Mouse (Mus musculus): ENCODE data around the gene Bpi. TPM values are rescaled to one million over a fixed set of nuclear protein-coding genes. Genes with fewer than 3 reads are reported as not detected.

The Bpi gene
- total and polyA plus RNA-seq, 3 experiments = 0.17 to 0.81 (median 0.51) TPM

GRCm38 (mm10) chr2:158283136-158283535, 25.2 kb downstream of the Bpi start:
- dilution Hi-C loops (cut with MboI; ENCODE audit: extremely low pct_ligation_motif_present, extremely low pct_unique_long_range_greater_than_20kb, low sequenced_read_pairs) (no loop called here), in situ Hi-C loops (cut with MboI; ENCODE audit: low pct_ligation_motif_present, low pct_unique_long_range_greater_than_20kb, low sequenced_read_pairs) (loop anchor here (5.0 kb wide), 1 partner anchor 59 kb away; no protein-coding TSS in a partner anchor)
- TF ChIP-seq MAZ (IDR thresholded peaks at IDR 0.05; ENCODE audit: low read depth, low read length) (no peak), EP300 (IDR thresholded peaks at IDR 0.05; ENCODE audit: low read length) (no peak), ZMIZ1 (IDR thresholded peaks at IDR 0.05; ENCODE audit: low read depth, low read length) (no peak), TCF12 (IDR thresholded peaks at IDR 0.05; ENCODE audit: low read depth, low read length) (no peak)
- no peak for DNase-seq (ENCODE audit: extremely low read depth)
- no peak overlapping the region for H3K27ac ChIP-seq (ENCODE audit: insufficient read depth, low read depth)
- no peak overlapping the region for H3K4me3 ChIP-seq (replicated peaks in 1 of 3; ENCODE audit: low read depth in 2 of 3, low read length in 2 of 3, poor library complexity in 1 of 3)
- no peak overlapping the region for H3K9ac ChIP-seq (ENCODE audit: insufficient read depth, low read depth)
- H3K79me2 ChIP-seq (replicated peaks; ENCODE audit: control insufficient read depth, extremely low read depth, insufficient read depth, poor library complexity, severe bottlenecking) = no peaks in the 10 kb centered on the region
- no peaks in the 10 kb centered on the region for H3K9me3 ChIP-seq (replicated peaks; ENCODE audit: low read length)
- no peak overlapping the region for H3K4me2 ChIP-seq (ENCODE audit: insufficient read depth, low read depth, poor library complexity, severe bottlenecking)
- H3K4me1 ChIP-seq (ENCODE audit: control insufficient read depth in 1 of 2, insufficient read depth in 2 of 2) = peaks cover 2 to 7% of the 10 kb centered on the region in 2 experiments; a peak in 2 of 4 replicates
- H3K27me3 ChIP-seq (replicated peaks) = peaks cover 20% of the 10 kb centered on the region
- H3K36me3 ChIP-seq (replicated peaks in 1 of 2; ENCODE audit: control insufficient read depth in 1 of 2, insufficient read depth in 1 of 2, low read length in 1 of 2) = no peaks in the 10 kb centered on the region

DNA sequence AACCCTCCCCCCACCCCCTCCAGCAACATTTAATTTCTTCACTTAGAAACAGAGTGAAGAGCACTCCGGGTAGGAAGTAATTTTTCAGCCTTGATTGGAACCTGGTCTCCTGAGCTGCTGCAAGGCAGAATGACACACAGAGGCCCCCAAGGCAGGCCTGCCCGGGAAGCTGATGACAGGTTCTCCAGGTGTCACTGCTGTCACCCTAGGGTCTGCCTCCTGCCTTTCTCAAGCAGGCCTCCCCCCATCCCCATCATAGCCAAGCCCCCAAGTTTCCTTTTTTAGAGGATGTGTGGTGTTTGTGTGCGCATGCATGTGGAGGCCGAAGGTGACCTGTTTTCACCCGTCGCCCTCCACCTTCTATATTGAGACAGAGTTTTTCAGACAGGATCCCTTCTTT, 25.9 kb downstream of the Bpi start:
- Histone ChIP-seq H3K4me3 (replicated peaks in 1 of 3; ENCODE audit: low read depth in 2 of 3, low read length in 2 of 3, poor library complexity in 1 of 3) (no peak overlapping the region), H3K27ac (ENCODE audit: insufficient read depth, low read depth) (no peak overlapping the region), H3K27me3 (replicated peaks) (peaks cover 20% of the 10 kb centered on the region), H3K79me2 (replicated peaks; ENCODE audit: control insufficient read depth, extremely low read depth, insufficient read depth, poor library complexity, severe bottlenecking) (no peaks in the 10 kb centered on the region), H3K4me1 (ENCODE audit: control insufficient read depth in 1 of 2, insufficient read depth in 2 of 2) (peaks cover 2 to 7% of the 10 kb centered on the region in 2 experiments; a peak in 2 of 4 replicates), H3K9ac (ENCODE audit: insufficient read depth, low read depth) (no peak overlapping the region), H3K9me3 (replicated peaks; ENCODE audit: low read length) (no peaks in the 10 kb centered on the region), H3K36me3 (replicated peaks in 1 of 2; ENCODE audit: control insufficient read depth in 1 of 2, insufficient read depth in 1 of 2, low read length in 1 of 2) (no peaks in the 10 kb centered on the region), H3K4me2 (ENCODE audit: insufficient read depth, low read depth, poor library complexity, severe bottlenecking) (no peak overlapping the region)
- in situ Hi-C loops (cut with MboI; ENCODE audit: low pct_ligation_motif_present, low pct_unique_long_range_greater_than_20kb, low sequenced_read_pairs) = loop anchor here (5.0 kb wide), 1 partner anchor 59 kb away; no protein-coding TSS in a partner anchor
- dilution Hi-C loops (cut with MboI; ENCODE audit: extremely low pct_ligation_motif_present, extremely low pct_unique_long_range_greater_than_20kb, low sequenced_read_pairs) = no loop called here
- no peak for TF ChIP-seq ZC3H11A (IDR thresholded peaks at IDR 0.05; ENCODE audit: low read depth, low read length)
- no peak for TF ChIP-seq JUND (conservative IDR thresholded peaks at IDR 0.05; ENCODE audit: low read depth, low read length)
- no peak for TF ChIP-seq ZMIZ1 (IDR thresholded peaks at IDR 0.05; ENCODE audit: low read depth, low read length)
- no peak for TF ChIP-seq POLR2AphosphoS2 (IDR thresholded peaks at IDR 0.05; ENCODE audit: low read depth, low read length)
- TF ChIP-seq BHLHE40 (IDR thresholded peaks at IDR 0.05; ENCODE audit: low read depth, low read length) = no peak
- no peak for TF ChIP-seq IRF4 (IDR thresholded peaks at IDR 0.05; ENCODE audit: low read depth, low read length)
- no peak for TF ChIP-seq ELF1 (IDR thresholded peaks at IDR 0.05; ENCODE audit: low read depth, low read length)
- no peak for TF ChIP-seq HCFC1 (IDR thresholded peaks at IDR 0.05; ENCODE audit: low read depth, low read length)
- TF ChIP-seq GABPA (IDR thresholded peaks at IDR 0.05; ENCODE audit: insufficient replicate concordance, low read depth, low read length) = no peak
- TF ChIP-seq ZKSCAN1 (IDR thresholded peaks at IDR 0.05; ENCODE audit: borderline replicate concordance, low read depth, low read length) = no peak
- TF ChIP-seq SIN3A (IDR thresholded peaks at IDR 0.05; ENCODE audit: low read length) = no peak
- no peak for TF ChIP-seq ZNF384 (IDR thresholded peaks at IDR 0.05; ENCODE audit: low read depth, low read length)
- no peak for DNase-seq (ENCODE audit: extremely low read depth)

Data from CH12.LX (cell line).